Mouse (Mus musculus) cerebellum, adult (tissue): ENCODE results near the gene 3425401B19Rik.

Experiments
- ATAC-seq: cut with Nextera tagmentation; 2 replicates; pipeline ENCODE4 v1.9.2; 2017; ENCODE audit warnings: mild to moderate bottlenecking, moderate library complexity, mixed read lengths; ENCODE audit not compliant: insufficient number of reproducible peaks, low FRiP score, low TSS enrichment

The 3425401B19Rik gene

DNA sequence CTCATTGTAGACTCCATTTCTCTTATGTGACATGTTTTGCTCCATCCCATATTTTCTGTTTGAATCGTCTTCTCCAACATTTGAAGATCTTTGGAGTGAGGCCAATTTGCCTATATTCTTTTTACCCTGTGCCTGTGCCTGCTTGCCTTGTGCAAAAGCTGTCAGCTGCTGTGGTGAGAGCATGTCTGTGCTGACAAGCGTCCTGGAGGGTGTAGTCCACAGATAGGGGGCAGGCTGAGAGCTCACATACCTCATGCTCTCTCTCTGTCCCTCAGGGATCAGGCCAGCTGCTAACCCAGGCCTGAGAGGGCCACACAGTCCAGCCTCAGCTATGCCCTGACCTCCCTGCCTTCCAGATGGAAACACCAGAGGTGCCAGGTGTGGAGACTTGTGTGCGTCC, 11.9 kb downstream of the 3425401B19Rik start:
- ATAC-seq, result no peak

DNA sequence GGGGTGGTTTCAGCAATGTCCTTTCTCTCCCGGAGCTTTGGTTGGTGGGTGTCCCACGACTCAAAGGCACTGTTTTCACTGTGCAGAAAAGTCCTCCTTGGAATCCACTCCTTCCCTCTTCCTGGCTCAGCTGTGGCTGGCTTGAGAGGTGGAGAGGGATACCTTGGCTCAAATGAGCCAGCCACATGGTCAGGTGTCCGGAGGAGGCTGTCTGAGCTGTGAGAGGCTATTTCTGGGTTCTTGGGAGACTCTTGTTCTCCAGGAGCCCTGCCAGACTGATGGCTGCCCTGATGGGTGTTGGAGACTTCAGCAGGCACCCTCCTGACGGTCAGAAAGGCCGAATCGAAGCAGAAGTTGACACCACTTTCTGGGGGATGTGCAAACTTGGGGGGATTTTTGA, 22.0 kb downstream of the 3425401B19Rik start:
- ATAC-seq, result no peak

DNA sequence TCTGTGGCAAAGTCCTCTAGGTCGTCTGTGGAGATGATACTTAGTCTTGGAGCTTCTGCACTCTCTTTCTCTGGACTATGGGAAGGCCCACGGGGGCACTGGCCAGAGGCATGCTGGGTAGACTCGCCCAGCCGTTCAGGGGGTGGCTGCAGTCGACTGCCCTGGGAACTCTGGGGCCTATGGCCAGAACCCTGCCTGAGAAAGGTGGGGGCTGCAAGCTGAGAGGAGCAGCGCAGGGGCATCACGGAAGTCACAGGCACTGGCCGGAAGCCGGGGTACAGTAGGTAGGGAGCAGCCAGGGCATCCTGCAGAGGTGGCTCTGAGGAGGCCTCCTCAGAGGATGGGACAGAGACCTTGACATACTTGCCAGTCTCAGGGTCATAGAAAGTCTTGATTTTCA, 25.3 kb downstream of the 3425401B19Rik start:
- no peak for ATAC-seq

DNA sequence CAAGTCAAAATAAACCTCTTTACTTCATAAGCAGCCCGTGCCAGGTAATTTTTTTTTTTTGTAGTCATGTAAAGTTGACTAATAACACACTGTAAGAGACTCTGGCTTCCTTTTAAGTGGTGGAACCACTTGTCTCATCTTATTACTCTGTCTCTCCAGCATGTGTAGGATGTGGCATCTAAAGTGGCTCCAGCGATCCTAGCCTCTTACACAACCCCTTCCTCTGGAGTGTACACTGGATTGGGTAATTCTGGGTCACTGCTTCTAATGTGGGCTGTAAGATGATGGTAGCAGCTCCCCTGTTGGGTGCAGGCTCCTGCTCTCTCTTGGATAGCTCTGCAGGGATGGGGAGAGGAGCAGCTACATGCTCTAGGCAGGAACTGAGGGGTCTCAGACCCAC, 46.6 kb downstream of the 3425401B19Rik start:
- no peak for ATAC-seq

DNA sequence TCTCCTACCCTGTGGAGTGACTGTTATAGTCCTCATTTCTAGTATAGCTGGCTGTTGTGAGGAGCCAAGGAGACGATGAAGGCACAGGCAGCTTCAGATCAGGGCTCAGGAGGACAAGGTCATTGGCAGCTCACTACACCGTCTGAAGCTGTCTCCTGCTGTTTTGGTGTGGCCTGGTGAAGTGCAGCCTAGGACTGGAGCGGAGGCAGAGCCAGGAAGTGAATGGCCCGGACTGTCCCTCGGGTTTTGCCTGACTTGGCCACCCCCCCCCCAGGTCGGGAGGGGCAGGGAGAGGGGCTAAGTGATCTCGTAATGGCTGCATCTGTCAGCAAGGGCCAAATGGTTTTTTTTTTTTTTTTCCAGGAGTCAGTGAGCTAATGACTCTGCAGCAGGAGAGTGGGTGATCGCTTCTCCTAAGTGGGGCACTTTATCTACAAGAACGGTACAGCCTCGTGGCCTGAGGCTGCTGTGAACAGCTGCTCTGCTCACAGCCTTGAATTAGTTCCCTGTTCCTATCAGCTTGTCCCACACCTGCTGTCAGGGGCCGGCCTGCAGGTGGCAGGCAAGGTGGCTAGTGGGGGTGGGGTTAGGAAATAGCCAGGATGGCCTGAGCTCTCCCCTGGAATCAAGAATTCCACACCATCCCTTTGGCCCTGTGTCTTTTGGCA, 50.9 kb downstream of the 3425401B19Rik start:
- peak; percentile 11; the same call in 1 of the 2 replicates for ATAC-seq

DNA sequence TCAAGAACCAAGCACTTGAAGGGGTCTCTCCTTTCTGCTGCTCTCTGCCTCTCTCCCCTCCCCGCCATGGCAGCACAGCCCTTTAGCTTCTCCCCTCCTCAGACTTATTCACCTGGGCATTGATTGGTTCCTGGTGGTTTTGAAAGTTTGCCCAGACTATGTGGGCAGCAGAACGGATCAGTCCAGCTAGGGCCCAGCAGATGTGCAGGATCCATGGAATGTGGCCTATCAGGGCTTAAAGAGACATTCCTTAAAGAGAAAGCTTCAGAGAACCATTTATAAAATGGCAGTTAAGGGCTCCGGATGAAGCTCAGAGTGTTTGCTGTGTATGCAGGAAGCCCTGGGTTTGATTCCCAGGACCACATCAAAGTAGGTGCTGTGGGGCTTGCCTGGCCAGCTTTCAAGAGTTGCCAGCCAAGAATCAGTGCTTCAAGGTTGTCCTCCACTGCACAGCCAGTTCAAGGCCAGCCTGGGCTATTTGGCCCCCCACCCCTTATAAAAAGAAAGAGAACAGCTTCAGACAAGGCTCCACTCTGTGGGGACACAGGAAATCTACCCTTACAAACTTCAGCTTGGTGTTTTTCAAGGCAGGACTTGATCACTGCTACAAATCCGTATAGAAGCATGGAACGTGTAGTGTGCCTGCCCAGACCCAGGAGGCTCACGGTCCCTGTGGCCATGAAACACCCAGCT, 52.0 kb downstream of the 3425401B19Rik start:
- no peak for ATAC-seq

DNA sequence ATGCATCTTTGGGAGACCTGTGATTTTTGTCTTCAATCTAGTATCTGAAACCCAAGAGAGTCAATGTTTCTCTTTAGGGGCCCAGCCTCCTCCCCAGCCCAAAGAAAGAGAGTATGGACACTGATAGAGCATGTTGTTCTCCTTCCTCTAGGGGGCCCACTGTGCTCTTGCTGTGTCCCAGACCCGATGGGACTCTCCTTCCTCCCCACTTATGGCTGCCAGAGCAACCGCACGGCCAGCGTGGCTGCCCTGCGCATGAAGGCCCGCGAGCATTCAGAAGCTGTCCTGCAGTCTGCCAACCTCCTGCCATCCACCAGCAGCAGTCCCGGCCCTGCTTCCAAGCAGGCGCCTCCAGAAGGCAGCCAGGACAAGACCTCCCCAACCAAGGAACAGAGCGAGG, 56.5 kb downstream of the 3425401B19Rik start:
- ATAC-seq, result no peak

DNA sequence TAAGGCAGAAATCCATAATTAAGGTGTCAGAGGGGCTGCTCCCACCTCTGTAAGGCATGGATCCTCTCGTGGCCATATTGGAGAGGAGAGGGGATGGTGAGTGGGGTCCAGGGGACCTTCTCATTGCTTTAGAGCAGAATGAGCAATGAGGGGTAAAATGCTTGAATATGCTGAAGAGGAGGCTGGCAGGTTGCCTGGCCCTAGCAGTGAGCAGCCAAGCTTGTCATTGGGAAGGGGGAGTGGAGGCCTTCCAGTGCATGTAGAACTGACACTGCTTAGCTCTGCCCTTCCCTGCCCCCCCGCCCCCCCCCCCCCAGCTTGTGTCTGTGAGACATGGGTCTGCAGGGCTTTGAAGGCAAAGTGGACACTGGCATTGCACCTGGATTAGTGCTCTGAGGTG, 57.8 kb downstream of the 3425401B19Rik start:
- ATAC-seq, result no peak

DNA sequence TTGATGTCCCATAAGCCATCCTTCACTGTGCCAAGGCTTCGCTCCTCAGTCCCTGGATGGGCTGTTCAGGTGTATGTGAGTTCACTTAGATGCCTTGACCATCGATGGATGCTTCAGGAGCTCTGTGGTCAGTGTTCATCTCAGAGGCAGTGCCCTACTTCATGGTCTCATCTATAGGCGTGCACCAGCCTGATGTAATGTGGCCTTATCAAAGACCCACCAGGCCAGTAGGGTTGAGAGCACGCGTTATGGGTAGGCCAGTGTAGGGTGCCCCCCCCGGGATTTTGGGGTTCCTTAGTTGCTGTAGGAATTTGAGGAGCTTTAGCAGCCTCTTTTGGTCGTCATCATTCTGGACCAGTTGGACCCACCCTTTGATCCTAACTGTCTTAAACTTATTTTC, 60.3 kb downstream of the 3425401B19Rik start:
- ATAC-seq, result no peak

DNA sequence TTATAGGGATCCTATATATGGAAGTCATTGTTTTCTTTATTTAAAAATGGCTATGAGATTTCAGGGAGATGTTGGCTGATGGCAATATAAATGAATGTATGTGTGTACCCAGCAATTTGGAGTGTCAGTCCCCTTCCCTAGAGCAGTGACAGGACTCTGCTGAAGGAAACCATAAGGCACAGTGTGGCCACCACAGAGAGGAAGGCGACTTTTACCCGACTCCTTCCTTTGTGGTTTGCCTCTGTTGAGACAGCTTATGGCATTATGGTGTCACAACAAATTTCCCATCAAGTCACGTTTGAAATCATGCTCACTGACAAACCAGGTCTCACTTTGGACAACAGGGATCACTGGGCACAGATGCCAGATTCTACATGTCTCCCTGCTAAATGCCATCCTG, 60.8 kb downstream of the 3425401B19Rik start:
- no peak for ATAC-seq

DNA sequence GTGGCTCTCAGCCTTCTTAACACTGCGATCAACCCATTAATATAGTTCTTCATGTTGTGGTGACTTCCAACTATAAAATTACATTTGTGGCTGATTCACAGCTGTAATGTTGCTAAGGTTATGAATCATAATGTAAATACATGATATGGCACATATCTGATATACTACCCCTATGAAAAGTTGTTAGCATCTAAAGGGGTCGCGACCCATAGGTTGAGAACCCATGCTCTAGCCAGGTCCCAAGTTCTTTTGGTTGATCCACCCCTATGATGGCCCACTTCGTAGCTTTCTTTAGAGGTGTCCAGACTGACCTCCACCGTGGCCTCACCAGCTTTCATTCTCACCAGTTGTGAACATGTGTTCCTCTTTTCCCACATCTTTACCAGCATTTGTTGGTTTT, 67.8 kb downstream of the 3425401B19Rik start:
- no peak for ATAC-seq

DNA sequence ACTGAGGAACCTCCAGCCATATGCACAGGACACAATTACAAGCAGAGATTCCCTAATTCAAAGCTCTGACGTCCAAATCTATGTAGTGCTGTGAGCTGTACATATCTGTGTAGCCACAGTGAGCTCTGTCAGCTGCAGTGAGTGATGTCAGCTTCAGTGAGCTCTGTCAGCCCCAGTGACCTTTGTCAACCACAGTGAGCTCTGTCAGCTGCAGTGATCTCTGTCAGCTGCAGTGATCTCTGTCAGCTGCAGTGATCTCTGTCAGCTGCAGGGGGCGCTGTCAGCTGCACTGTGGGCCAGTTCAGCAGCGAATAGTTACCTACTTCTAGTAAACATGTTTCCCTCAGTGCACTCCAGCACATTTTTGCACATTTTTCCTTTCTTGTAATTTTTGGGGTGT, 75.7 kb downstream of the 3425401B19Rik start:
- no peak for ATAC-seq
